Mouse (Mus musculus) midbrain, embryonic 15.5 days (tissue): ENCODE results near the gene Tamm41. TPM values are rescaled to one million over a fixed set of nuclear protein-coding genes. Genes with fewer than 3 reads are reported as not detected.

Experiments used
- ATAC-seq: fragments of 200-750 bp; cut with Nextera tagmentation; replicated peaks from 2 replicates; pipeline ENCODE4 v1.8.0; 2017; ENCODE audit warnings: moderate TSS enrichment
- H3K27ac ChIP-seq: fragments of 300-500 bp; sonication (generic); 2 replicates; pipeline ENCODE4 v1.5.1; 2015; ENCODE audit warnings: mild to moderate bottlenecking, inconsistent platforms
- H3K27me3 ChIP-seq: fragments of 300-500 bp; sonication (generic); replicated peaks from 2 replicates; pipeline ENCODE4 v1.6.1; 2015; ENCODE audit warnings: inconsistent platforms
- H3K36me3 ChIP-seq: fragments of 300-500 bp; sonication (generic); replicated peaks from 2 replicates; pipeline ENCODE4 v1.6.1; 2015; ENCODE audit warnings: inconsistent platforms
- H3K4me1 ChIP-seq: fragments of 300-500 bp; sonication (generic); 2 replicates; pipeline ENCODE4 v1.6.1; 2015; ENCODE audit warnings: inconsistent platforms
- H3K4me2 ChIP-seq: fragments of 300-500 bp; sonication (generic); 2 replicates; pipeline ENCODE4 v1.6.1; 2015; ENCODE audit warnings: inconsistent platforms, mild to moderate bottlenecking, moderate library complexity
- H3K4me3 ChIP-seq: fragments of 300-500 bp; sonication (generic); 2 replicates; pipeline ENCODE4 v1.5.1; 2015; ENCODE audit warnings: mild to moderate bottlenecking, inconsistent platforms
- H3K9ac ChIP-seq: fragments of 300-500 bp; sonication (generic); 2 replicates; pipeline ENCODE4 v1.6.1; 2015; ENCODE audit warnings: mild to moderate bottlenecking, inconsistent platforms
- H3K9me3 ChIP-seq: fragments of 300-500 bp; sonication (generic); 2 replicates; pipeline ENCODE4 v1.6.1; 2016; ENCODE audit warnings: inconsistent platforms
- WGBS: fragments of 180-500 bp; shearing (Covaris S2); methylation state at CpG from one replicate; pipeline ENCODE4 v1.1.7; 2015; ENCODE audit warnings: mixed read lengths; 5-methylcytosine and 5-hydroxymethylcytosine counted together
- polyA plus RNA-seq: library from polyadenylated mRNA; unstranded; fragments of >200 nt; fragmentation: Nextera tagmentation; extraction: Ambion mirVana; gene quantifications from 2 replicates; pipeline ENCODE4 v1.2.1, GENCODE M21; 2015

Tamm41 gene
- polyA plus RNA-seq, 1 experiment from 2014 or later = 51.0 TPM

- no peaks in the 10 kb centered on the region for H3K27me3 ChIP-seq
- ATAC-seq = no peak
- H3K9ac ChIP-seq = no peak overlapping the region
- 38% methylated on average over 1 of the region's 2 CpGs for WGBS
- H3K9me3 ChIP-seq = no peaks in the 10 kb centered on the region
- H3K4me3 ChIP-seq = no peak overlapping the region
- peaks cover 17% of the 10 kb centered on the region for H3K4me1 ChIP-seq
- H3K36me3 ChIP-seq = no peaks in the 10 kb centered on the region
- no peak overlapping the region for H3K4me2 ChIP-seq
- no peak overlapping the region for H3K27ac ChIP-seq
Observed at GRCm38 (mm10) chr6:115047816-115048215, 10.1 kb upstream of the Tamm41 start.

- no peaks in the 10 kb centered on the region for H3K9me3 ChIP-seq
- no peaks in the 10 kb centered on the region for H3K27me3 ChIP-seq
- H3K27ac ChIP-seq = no peak overlapping the region
- H3K36me3 ChIP-seq = no peaks in the 10 kb centered on the region
- peaks cover 17% of the 10 kb centered on the region for H3K4me1 ChIP-seq
- no peak for ATAC-seq
- H3K9ac ChIP-seq = no peak overlapping the region
- WGBS = 63% methylated on average over 1 of the region's 1 CpGs
- no peak overlapping the region for H3K4me2 ChIP-seq
- H3K4me3 ChIP-seq = no peak overlapping the region
Observed at GRCm38 (mm10) chr6:115046064-115046463, 8.4 kb upstream of the Tamm41 start.

GRCm38 (mm10) chr6:115044709-115045108 is 7.0 kb upstream of the Tamm41 start:
- no peak overlapping the region for H3K9ac ChIP-seq
- H3K4me3 ChIP-seq = no peak overlapping the region
- H3K4me2 ChIP-seq = no peak overlapping the region
- no peaks in the 10 kb centered on the region for H3K36me3 ChIP-seq
- peaks cover 17% of the 10 kb centered on the region for H3K4me1 ChIP-seq
- no peaks in the 10 kb centered on the region for H3K27me3 ChIP-seq
- no peak overlapping the region for H3K27ac ChIP-seq
- no peaks in the 10 kb centered on the region for H3K9me3 ChIP-seq
- WGBS = 71% methylated on average over 1 of the region's 1 CpGs
- ATAC-seq = no peak

- Histone ChIP-seq H3K4me3 (no peak overlapping the region), H3K9ac (no peak overlapping the region), H3K4me2 (no peak overlapping the region), H3K4me1 (peaks cover 11% of the 10 kb centered on the region), H3K9me3 (no peaks in the 10 kb centered on the region), H3K27me3 (no peaks in the 10 kb centered on the region), H3K36me3 (no peaks in the 10 kb centered on the region), H3K27ac (peak overlapping the region; percentile 63)
- peak; percentile 56; the same call in 1 of the 2 replicates for ATAC-seq
- WGBS = 50% methylated on average over 14 of the region's 14 CpGs
Observed at GRCm38 (mm10) chr6:115043657-115044500, 6.2 kb upstream of the Tamm41 start.

- 60% methylated on average over 10 of the region's 10 CpGs for WGBS
- no peak overlapping the region for H3K4me3 ChIP-seq
- 0 out of 2 replicates have a peak overlapping the region, but pooled peaks have one; percentile 56 for H3K27ac ChIP-seq
- H3K4me1 ChIP-seq = peaks cover 11% of the 10 kb centered on the region
- no peaks in the 10 kb centered on the region for H3K27me3 ChIP-seq
- ATAC-seq = no peak
- no peaks in the 10 kb centered on the region for H3K36me3 ChIP-seq
- no peak overlapping the region for H3K9ac ChIP-seq
- no peaks in the 10 kb centered on the region for H3K9me3 ChIP-seq
- no peak overlapping the region for H3K4me2 ChIP-seq
Observed at GRCm38 (mm10) chr6:115042609-115043008, 4.9 kb upstream of the Tamm41 start.

- 93% methylated on average over 5 of the region's 5 CpGs for WGBS
- Histone ChIP-seq H3K4me1 (peaks cover 16% of the 10 kb centered on the region), H3K4me2 (no peak overlapping the region), H3K27me3 (no peaks in the 10 kb centered on the region), H3K9me3 (no peaks in the 10 kb centered on the region), H3K9ac (no peak overlapping the region), H3K27ac (no peak overlapping the region), H3K36me3 (peaks cover 32% of the 10 kb centered on the region), H3K4me3 (no peak overlapping the region)
- no peak for ATAC-seq
Observed at GRCm38 (mm10) chr6:115033441-115033840, 4.2 kb downstream of the Tamm41 start.

GRCm38 (mm10) chr6:115030098-115030497 is 7.6 kb downstream of the Tamm41 start:
- no peak for ATAC-seq

GRCm38 (mm10) chr6:115029248-115029647 is 8.4 kb downstream of the Tamm41 start:
- ATAC-seq = no peak
- Histone ChIP-seq H3K4me3 (no peak overlapping the region), H3K36me3 (peaks cover 34% of the 10 kb centered on the region), H3K27ac (no peak overlapping the region), H3K4me2 (no peak overlapping the region), H3K27me3 (no peaks in the 10 kb centered on the region), H3K9ac (no peak overlapping the region), H3K4me1 (no peaks in the 10 kb centered on the region), H3K9me3 (no peaks in the 10 kb centered on the region)
- WGBS = 74% methylated on average over 2 of the region's 2 CpGs

More at GRCm38 (mm10) chr6:115030098-115030497, 7.6 kb downstream of the Tamm41 start:
- no peak overlapping the region for H3K4me3 ChIP-seq
- H3K4me1 ChIP-seq = no peaks in the 10 kb centered on the region
- no peaks in the 10 kb centered on the region for H3K27me3 ChIP-seq
- H3K27ac ChIP-seq = no peak overlapping the region
- WGBS = 89% methylated on average over 2 of the region's 2 CpGs
- no peak overlapping the region for H3K9ac ChIP-seq
- H3K4me2 ChIP-seq = no peak overlapping the region
- no peaks in the 10 kb centered on the region for H3K9me3 ChIP-seq
- peaks cover 35% of the 10 kb centered on the region for H3K36me3 ChIP-seq

GRCm38 (mm10) chr6:115027485-115027992 is 10.1 kb downstream of the Tamm41 start:
- ATAC-seq = no peak
- H3K4me1 ChIP-seq = no peaks in the 10 kb centered on the region
- 77% methylated on average over 14 of the region's 14 CpGs for WGBS
- no peak overlapping the region for H3K4me3 ChIP-seq
- no peaks in the 10 kb centered on the region for H3K27me3 ChIP-seq
- H3K27ac ChIP-seq = no peak overlapping the region
- H3K9me3 ChIP-seq = no peaks in the 10 kb centered on the region
- no peak overlapping the region for H3K9ac ChIP-seq
- peaks cover 38% of the 10 kb centered on the region for H3K36me3 ChIP-seq
- no peak overlapping the region for H3K4me2 ChIP-seq

GRCm38 (mm10) chr6:115022876-115023275 is 14.8 kb downstream of the Tamm41 start:
- no peaks in the 10 kb centered on the region for H3K27me3 ChIP-seq
- ATAC-seq = no peak
- no peak overlapping the region for H3K27ac ChIP-seq
- no peak overlapping the region for H3K4me3 ChIP-seq
- H3K4me2 ChIP-seq = no peak overlapping the region
- no peaks in the 10 kb centered on the region for H3K9me3 ChIP-seq
- no peak overlapping the region for H3K9ac ChIP-seq
- 90% methylated on average over 9 of the region's 9 CpGs for WGBS
- H3K36me3 ChIP-seq = peaks cover 30% of the 10 kb centered on the region
- no peaks in the 10 kb centered on the region for H3K4me1 ChIP-seq

GRCm38 (mm10) chr6:115015461-115015860 is 22.2 kb downstream of the Tamm41 start:
- no peak for ATAC-seq
- no peak overlapping the region for H3K27ac ChIP-seq
- H3K4me2 ChIP-seq = no peak overlapping the region
- H3K9ac ChIP-seq = no peak overlapping the region
- H3K9me3 ChIP-seq = no peaks in the 10 kb centered on the region
- H3K4me3 ChIP-seq = no peak overlapping the region
- WGBS = 94% methylated on average over 13 of the region's 13 CpGs
- H3K27me3 ChIP-seq = no peaks in the 10 kb centered on the region
- H3K4me1 ChIP-seq = no peaks in the 10 kb centered on the region
- H3K36me3 ChIP-seq = peaks cover 18% of the 10 kb centered on the region; the same call in 1 of the 2 replicates

- H3K4me2 ChIP-seq = no peak overlapping the region
- ATAC-seq = no peak
- H3K4me1 ChIP-seq = no peaks in the 10 kb centered on the region
- no peak overlapping the region for H3K4me3 ChIP-seq
- H3K36me3 ChIP-seq = peaks cover 11% of the 10 kb centered on the region; the same call in 1 of the 2 replicates
- no peak overlapping the region for H3K27ac ChIP-seq
- no peaks in the 10 kb centered on the region for H3K9me3 ChIP-seq
- no peaks in the 10 kb centered on the region for H3K27me3 ChIP-seq
- H3K9ac ChIP-seq = no peak overlapping the region
- WGBS = 84% methylated on average over 4 of the region's 4 CpGs
Observed at GRCm38 (mm10) chr6:115013574-115013973, 24.1 kb downstream of the Tamm41 start.

- Histone ChIP-seq H3K9me3 (no peaks in the 10 kb centered on the region), H3K27ac (no peak overlapping the region), H3K9ac (no peak overlapping the region), H3K36me3 (peaks cover 9% of the 10 kb centered on the region; the same call in 1 of the 2 replicates), H3K4me1 (peaks cover 4% of the 10 kb centered on the region), H3K27me3 (no peaks in the 10 kb centered on the region), H3K4me3 (no peak overlapping the region), H3K4me2 (no peak overlapping the region)
- no peak for ATAC-seq
- WGBS = 80% methylated on average over 8 of the region's 8 CpGs
Observed at GRCm38 (mm10) chr6:115011792-115012191, 25.9 kb downstream of the Tamm41 start.
